Mouse (Mus musculus) intestine, embryonic 15.5 days (tissue): ENCODE data around the gene Thoc5. TPM values are rescaled to one million over a fixed set of nuclear protein-coding genes. Genes with fewer than 3 reads are reported as not detected.

Experiments
- ATAC-seq: fragments of 200-750 bp; cut with Nextera tagmentation; 2 replicates; pipeline ENCODE4 v1.8.0; 2017; ENCODE audit warnings: moderate TSS enrichment, moderate library complexity
- H3K27ac ChIP-seq: fragments of 300-500 bp; sonication (generic); 2 replicates; pipeline ENCODE4 v1.5.1; 2015; ENCODE audit warnings: mild to moderate bottlenecking, inconsistent platforms
- H3K27me3 ChIP-seq: fragments of 300-500 bp; sonication (generic); replicated peaks from 2 replicates; pipeline ENCODE4 v1.6.1; 2015; ENCODE audit warnings: inconsistent platforms
- H3K36me3 ChIP-seq: fragments of 300-500 bp; sonication (generic); 2 replicates; pipeline ENCODE4 v1.6.1; 2015; ENCODE audit warnings: inconsistent platforms
- H3K4me1 ChIP-seq: fragments of 300-500 bp; sonication (generic); replicated peaks from 2 replicates; pipeline ENCODE4 v1.6.1; 2015; ENCODE audit warnings: inconsistent platforms
- H3K4me2 ChIP-seq: fragments of 300-500 bp; sonication (generic); replicated peaks from 2 replicates; pipeline ENCODE4 v1.6.1; 2015; ENCODE audit warnings: mild to moderate bottlenecking, inconsistent platforms
- H3K4me3 ChIP-seq: fragments of 300-500 bp; sonication (generic); replicated peaks from 2 replicates; pipeline ENCODE4 v1.5.1; 2015; ENCODE audit warnings: inconsistent platforms
- H3K9ac ChIP-seq: fragments of 300-500 bp; sonication (generic); 2 replicates; pipeline ENCODE4 v1.6.1; 2015; ENCODE audit warnings: inconsistent platforms
- H3K9me3 ChIP-seq: fragments of 300-500 bp; sonication (generic); 2 replicates; pipeline ENCODE4 v1.6.1; 2016; ENCODE audit warnings: inconsistent platforms
- WGBS: fragments of 180-500 bp; shearing (Covaris S2); methylation state at CpG from one replicate; pipeline ENCODE4 v1.1.7; 2015; 5-methylcytosine and 5-hydroxymethylcytosine counted together
- polyA plus RNA-seq: library from polyadenylated mRNA; unstranded; fragments of >200 nt; fragmentation: Nextera tagmentation; extraction: Ambion mirVana; gene quantifications from 2 replicates; pipeline ENCODE4 v1.2.1, GENCODE M21; 2015

Gene Thoc5
- polyA plus RNA-seq, 1 experiment from 2014 or later, result 34.3 TPM

DNA sequence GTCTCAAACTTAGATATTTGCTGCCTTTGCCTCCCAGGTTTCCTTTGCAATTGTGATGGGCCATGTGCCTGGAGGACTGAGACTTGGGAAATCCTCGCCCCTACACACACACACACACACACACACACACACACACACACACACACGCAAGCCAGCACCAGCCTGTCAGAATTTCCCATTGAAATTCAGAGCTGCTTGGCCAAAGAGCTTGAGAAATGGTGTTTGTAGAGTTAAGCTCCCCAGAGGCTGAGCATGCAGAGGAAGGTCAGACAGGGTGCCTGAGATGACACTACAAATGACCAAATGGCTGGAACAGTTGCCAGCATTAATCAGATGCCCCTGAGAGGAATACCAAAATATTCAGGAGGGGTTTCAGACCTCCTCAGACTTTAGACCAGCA is 71.2 kb downstream of the Thoc5 start:
- Histone ChIP-seq H3K4me2 (no peak overlapping the region), H3K27ac (no peak overlapping the region), H3K4me3 (no peak overlapping the region), H3K9ac (no peak overlapping the region), H3K36me3 (no peaks in the 10 kb centered on the region), H3K9me3 (no peaks in the 10 kb centered on the region), H3K27me3 (no peaks in the 10 kb centered on the region), H3K4me1 (0 out of 2 replicates have a peak, but pooled peaks cover 2% of the 10 kb centered on the region)
- no peak for ATAC-seq
- 52% methylated on average over 2 of the region's 2 CpGs for WGBS

DNA sequence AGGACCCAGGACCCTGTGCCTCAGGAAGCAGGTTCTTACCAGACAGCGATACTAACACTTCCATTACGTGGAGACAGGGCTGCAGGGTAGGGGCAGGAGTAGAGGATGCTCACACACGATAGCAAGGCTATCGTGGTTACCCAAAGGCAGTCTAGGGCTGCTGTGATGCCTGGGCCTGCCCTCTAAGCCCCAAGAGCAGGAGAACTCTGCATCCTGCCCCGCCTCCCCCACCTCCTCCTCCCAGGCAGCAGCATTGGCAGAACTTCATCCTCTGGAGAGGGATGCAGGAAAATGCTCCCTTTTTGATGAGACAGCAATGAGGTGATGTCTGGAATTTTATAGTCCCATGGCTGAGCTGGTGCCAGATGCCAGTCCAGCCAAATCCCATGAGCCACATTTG is 71.8 kb downstream of the Thoc5 start:
- WGBS, result 67% methylated on average over 5 of the region's 5 CpGs
- Histone ChIP-seq H3K36me3 (no peaks in the 10 kb centered on the region), H3K4me2 (no peak overlapping the region)

DNA sequence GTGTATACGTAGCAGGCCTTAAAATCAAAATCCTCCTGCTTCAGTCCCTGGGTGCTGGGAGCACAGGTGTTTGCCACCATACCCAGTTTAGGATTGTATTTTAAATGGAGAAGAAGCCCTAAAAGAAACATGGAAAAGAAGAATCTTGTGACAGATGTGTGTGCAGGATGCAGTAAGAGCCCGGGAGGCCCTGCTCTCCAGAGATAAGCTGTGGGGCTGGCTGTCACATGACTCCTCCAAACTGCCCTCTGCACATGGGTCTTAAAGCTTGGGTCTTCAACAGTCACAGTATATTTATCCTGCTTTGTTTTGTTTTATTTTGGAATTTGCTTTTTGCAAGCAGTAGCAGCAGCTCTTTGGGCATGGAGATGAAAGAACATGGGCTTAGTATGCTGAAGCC is 72.4 kb downstream of the Thoc5 start:
- 47% methylated on average over 2 of the region's 2 CpGs for WGBS
- Histone ChIP-seq H3K4me3 (no peak overlapping the region), H3K27me3 (no peaks in the 10 kb centered on the region), H3K27ac (no peak overlapping the region), H3K4me2 (no peak overlapping the region), H3K4me1 (0 out of 2 replicates have a peak, but pooled peaks cover 2% of the 10 kb centered on the region), H3K9me3 (no peaks in the 10 kb centered on the region), H3K9ac (no peak overlapping the region), H3K36me3 (no peaks in the 10 kb centered on the region)
- no peak for ATAC-seq

More for the DNA sequence above, 71.8 kb downstream of the Thoc5 start:
- Histone ChIP-seq H3K9me3 (no peaks in the 10 kb centered on the region), H3K27ac (no peak overlapping the region), H3K4me3 (no peak overlapping the region), H3K9ac (no peak overlapping the region), H3K27me3 (no peaks in the 10 kb centered on the region), H3K4me1 (0 out of 2 replicates have a peak, but pooled peaks cover 2% of the 10 kb centered on the region)
- ATAC-seq, result no peak

DNA sequence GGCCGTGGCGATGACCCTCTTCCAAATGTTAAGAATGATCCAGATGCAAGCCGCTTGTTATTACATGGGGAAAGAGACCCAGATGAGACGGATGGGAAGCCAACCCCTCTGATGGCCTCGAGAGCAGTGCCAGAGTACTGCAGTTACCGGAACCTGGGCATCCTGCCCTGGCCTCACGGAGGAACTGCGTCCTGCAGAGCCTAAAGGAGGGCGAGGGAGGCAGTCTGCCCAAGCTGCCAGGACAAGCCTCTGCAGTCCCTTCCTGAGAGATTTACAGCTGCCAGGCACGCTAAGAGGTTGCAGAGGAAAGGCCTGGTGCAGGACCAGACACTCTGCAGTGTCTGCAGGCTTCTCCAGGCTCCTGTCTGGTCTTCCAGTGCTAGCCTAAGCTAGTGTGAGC is 73.3 kb downstream of the Thoc5 start:
- no peak for ATAC-seq
- H3K36me3 ChIP-seq, result no peaks in the 10 kb centered on the region
- 56% methylated on average over 10 of the region's 10 CpGs for WGBS

DNA sequence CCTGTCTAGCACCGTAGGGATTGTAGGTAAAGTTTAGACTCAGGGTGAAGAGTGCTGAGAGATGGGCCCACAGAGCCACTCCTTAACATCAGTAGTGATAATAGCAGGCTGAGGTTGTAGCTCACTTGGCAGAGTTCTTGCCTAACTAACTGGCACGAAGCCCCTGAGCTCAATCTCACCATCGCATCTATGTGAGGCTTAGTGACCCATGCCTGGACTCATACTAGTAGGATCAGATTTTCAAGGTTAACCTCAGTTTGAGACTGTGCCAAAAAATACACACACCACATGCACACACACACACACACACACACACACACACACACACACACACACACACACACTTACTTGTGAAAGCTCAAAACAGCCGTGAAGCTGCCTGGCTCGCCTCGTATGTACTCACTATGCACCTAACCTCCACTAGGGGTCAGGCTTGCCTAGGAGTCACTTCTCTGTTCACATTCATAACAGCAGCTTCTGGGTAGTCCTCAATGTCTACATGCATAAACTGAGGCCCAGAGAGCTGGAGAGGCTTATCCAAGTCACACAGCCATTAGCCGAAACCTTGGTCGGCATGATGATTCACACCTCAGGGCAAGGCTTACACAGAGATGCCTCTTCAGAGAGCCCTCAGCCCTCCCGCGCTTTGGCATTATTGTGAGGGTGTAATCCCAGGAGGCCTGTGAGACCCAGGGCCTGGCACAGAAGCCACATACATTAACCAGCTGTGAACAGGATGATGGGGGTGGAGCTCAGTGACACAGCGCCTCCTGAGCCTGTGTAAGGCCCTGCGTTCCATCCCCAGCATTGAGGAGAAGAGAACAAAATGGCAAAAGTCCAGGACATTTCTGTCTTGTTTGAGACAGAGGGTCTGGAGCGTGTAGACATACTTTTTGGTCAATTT is 78.1 kb downstream of the Thoc5 start:
- no peaks in the 10 kb centered on the region for H3K36me3 ChIP-seq
- no peaks in the 10 kb centered on the region for H3K27me3 ChIP-seq
- H3K4me1 ChIP-seq, result no peaks in the 10 kb centered on the region
- no peaks in the 10 kb centered on the region for H3K9me3 ChIP-seq
- no peak overlapping the region for H3K4me2 ChIP-seq
- H3K9ac ChIP-seq, result no peak overlapping the region
- 59% methylated on average over 13 of the region's 13 CpGs for WGBS
- no peak overlapping the region for H3K4me3 ChIP-seq
- no peak overlapping the region for H3K27ac ChIP-seq
- peak; percentile 65; the same call in 1 of the 2 replicates for ATAC-seq

More for the DNA sequence above, 73.3 kb downstream of the Thoc5 start:
- H3K9ac ChIP-seq, result no peak overlapping the region
- no peaks in the 10 kb centered on the region for H3K9me3 ChIP-seq
- H3K27ac ChIP-seq, result no peak overlapping the region
- H3K4me2 ChIP-seq, result no peak overlapping the region
- H3K4me1 ChIP-seq, result no peaks in the 10 kb centered on the region
- no peak overlapping the region for H3K4me3 ChIP-seq
- no peaks in the 10 kb centered on the region for H3K27me3 ChIP-seq

DNA sequence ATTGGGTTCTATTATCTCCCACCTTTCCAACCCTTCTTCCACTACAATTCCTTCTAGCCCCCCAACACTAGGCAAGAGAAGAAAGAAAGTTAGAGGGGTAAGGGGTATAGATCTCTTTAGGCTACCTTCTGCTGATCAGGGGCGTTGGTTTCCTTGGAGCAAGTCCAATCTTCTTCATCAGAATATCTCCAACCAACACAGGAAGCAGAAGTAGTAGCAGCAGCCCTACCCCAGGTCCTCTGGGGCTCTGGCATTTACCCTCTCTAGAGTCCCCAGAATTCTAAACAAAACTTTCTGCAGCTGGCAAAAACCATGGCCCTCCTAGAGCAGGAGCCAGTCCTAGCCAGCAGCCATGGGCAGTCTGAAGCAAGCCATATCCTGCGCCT is 78.7 kb downstream of the Thoc5 start:
- Histone ChIP-seq H3K4me3 (no peak overlapping the region), H3K27ac (no peak overlapping the region)
- WGBS, result 83% methylated on average over 2 of the region's 2 CpGs

DNA sequence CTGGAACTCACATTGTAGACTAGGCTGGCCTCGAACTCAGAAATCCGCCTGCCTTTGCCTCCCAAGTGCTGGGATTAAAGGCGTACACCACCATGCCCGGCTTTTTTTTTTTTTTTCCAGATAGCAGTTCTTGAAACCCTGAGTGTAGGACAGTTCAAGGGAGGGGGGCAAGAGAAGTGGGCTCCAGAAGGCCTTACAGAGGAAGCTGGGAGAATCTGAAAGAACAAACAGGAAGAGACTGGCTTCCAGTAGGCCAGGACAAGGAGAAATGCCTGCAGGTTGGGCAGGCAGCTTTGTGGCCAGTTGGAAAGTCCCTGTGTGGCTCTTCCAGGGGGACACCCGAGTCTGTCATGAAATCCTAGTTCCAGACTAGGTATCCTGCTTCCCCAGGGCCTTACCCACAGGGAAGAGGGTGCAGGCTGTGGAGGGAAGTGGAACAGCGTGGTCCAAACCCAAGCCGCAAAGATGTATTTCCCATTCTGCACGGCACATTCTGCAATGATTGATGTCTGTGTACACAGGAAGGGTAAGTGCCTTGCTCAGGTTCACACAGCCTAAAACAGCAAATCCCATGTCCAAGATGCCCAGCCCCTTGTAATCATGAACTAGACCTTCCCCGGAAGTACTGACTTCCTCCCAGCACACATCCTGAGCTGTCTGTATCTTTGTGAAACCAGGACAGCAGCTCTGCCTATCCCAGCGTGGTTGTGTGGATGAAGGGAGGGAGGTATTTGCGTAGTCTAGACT is 79.4 kb downstream of the Thoc5 start:
- no peaks in the 10 kb centered on the region for H3K9me3 ChIP-seq
- no peak overlapping the region for H3K27ac ChIP-seq
- WGBS, result 57% methylated on average over 11 of the region's 11 CpGs
- H3K4me3 ChIP-seq, result no peak overlapping the region
- no peaks in the 10 kb centered on the region for H3K36me3 ChIP-seq
- no peak overlapping the region for H3K4me2 ChIP-seq
- H3K9ac ChIP-seq, result no peak overlapping the region
- no peaks in the 10 kb centered on the region for H3K27me3 ChIP-seq
- H3K4me1 ChIP-seq, result no peaks in the 10 kb centered on the region
- no peak for ATAC-seq

More for the DNA sequence above, 78.7 kb downstream of the Thoc5 start:
- no peaks in the 10 kb centered on the region for H3K27me3 ChIP-seq
- H3K9me3 ChIP-seq, result no peaks in the 10 kb centered on the region
- H3K4me1 ChIP-seq, result no peaks in the 10 kb centered on the region
- no peak overlapping the region for H3K9ac ChIP-seq
- no peak for ATAC-seq
- H3K4me2 ChIP-seq, result no peak overlapping the region
- H3K36me3 ChIP-seq, result no peaks in the 10 kb centered on the region

DNA sequence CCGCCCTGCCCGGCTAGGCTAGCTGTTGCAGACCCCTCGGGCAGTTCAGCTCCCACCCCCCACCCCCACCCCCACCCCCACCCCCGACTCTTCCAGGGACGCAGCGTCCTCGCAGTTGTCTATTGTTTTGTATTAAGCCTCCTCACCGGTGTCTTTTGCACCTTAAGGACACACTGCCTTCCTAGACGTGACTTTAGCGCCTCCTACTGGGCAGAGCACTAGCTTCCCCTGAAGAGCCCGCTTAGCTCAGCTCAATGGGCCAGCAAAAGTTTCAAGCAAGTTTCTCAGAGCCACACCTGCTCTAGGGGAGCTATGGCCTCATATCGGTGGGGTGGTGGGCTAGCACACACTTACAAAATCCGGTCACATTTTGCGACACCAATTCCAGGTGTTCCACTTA is 80.5 kb downstream of the Thoc5 start:
- H3K9me3 ChIP-seq, result no peaks in the 10 kb centered on the region
- WGBS, result 3% methylated on average over 14 of the region's 14 CpGs
- H3K27me3 ChIP-seq, result no peaks in the 10 kb centered on the region
- no peaks in the 10 kb centered on the region for H3K4me1 ChIP-seq
- no peak overlapping the region for H3K4me3 ChIP-seq
- no peak overlapping the region for H3K9ac ChIP-seq
- H3K4me2 ChIP-seq, result 0 out of 2 replicates have a peak overlapping the region, but pooled peaks have one; percentile 31
- no peak overlapping the region for H3K27ac ChIP-seq
- H3K36me3 ChIP-seq, result no peaks in the 10 kb centered on the region
- 0 out of 2 replicates have a peak, but pooled peaks have one; percentile 61 for ATAC-seq

Other genes with a start within 250 kb of the Thoc5 start
- 1,117 and 1,212 TPM in 2 replicates for gene Uqcr10, start 191.0 kb upstream of the Thoc5 start, polyA plus RNA-seq
- gene Zmat5, start 190.6 kb upstream of the Thoc5 start, polyA plus RNA-seq, result 60.9 and 63.0 TPM in 2 replicates
- gene Cabp7, start 148.5 kb upstream of the Thoc5 start, polyA plus RNA-seq, result 0.13 and 0.21 TPM in 2 replicates
- gene Nf2, start 45.8 kb upstream of the Thoc5 start, polyA plus RNA-seq, result 42.1 and 42.8 TPM in 2 replicates
- 97.5 and 99.6 TPM in 2 replicates for gene Nipsnap1, start 21.4 kb upstream of the Thoc5 start, polyA plus RNA-seq
- gene Nefh, start 52.7 kb downstream of the Thoc5 start, polyA plus RNA-seq, result 0.58 and 0.76 TPM in 2 replicates
- 63.5 and 71.3 TPM in 2 replicates for gene Ap1b1, start 91.5 kb downstream of the Thoc5 start, polyA plus RNA-seq
- 0.68 and 0.90 TPM in 2 replicates for gene Rasl10a, start 162.8 kb downstream of the Thoc5 start, polyA plus RNA-seq
- 28.2 and 28.5 TPM in 2 replicates for gene Gas2l1, start 170.0 kb downstream of the Thoc5 start, polyA plus RNA-seq
- 27.5 and 30.0 TPM in 2 replicates for gene Rhbdd3, start 203.6 kb downstream of the Thoc5 start, polyA plus RNA-seq
- gene Ewsr1, start 203.9 kb downstream of the Thoc5 start, polyA plus RNA-seq, result 571 and 594 TPM in 2 replicates